Mouse (Mus musculus): ENCODE results near the gene Gm49387. TPM values are rescaled to one million over a fixed set of nuclear protein-coding genes. Genes with fewer than 3 reads are reported as not detected.

The Gm49387 gene
- polyA plus RNA-seq, 1 experiment from 2014 or later: 0.52 TPM

GRCm38 (mm10) chr14:31650347-31650746 is 9.7 kb upstream of the Gm49387 start:
- Histone ChIP-seq H3K4me2 (replicated peaks; ENCODE audit: low read depth) (no peak overlapping the region), H3K9ac (ENCODE audit: low read length) (no peak overlapping the region), H3K4me3 (ENCODE audit: low read depth, low read length) (no peak overlapping the region), H3K27me3 (ENCODE audit: control insufficient read depth, insufficient read depth, low read length) (no peaks in the 10 kb centered on the region), H3K9me3 (ENCODE audit: control insufficient read depth, low read length) (no peaks in the 10 kb centered on the region), H3K27ac (replicated peaks) (no peak overlapping the region), H3K36me3 (ENCODE audit: control insufficient read depth, insufficient read depth, low read length) (no peaks in the 10 kb centered on the region), H3K4me1 (replicated peaks; ENCODE audit: control insufficient read depth, insufficient read depth) (no peaks in the 10 kb centered on the region)
- WGBS: 96% methylated on average over 3 of the region's 3 CpGs
- no peak for ATAC-seq (ENCODE audit: low FRiP score, low TSS enrichment)
- TF ChIP-seq CTCF (IDR thresholded peaks at IDR 0.05; ENCODE audit: low read depth) (peak; percentile 50), EP300 (optimal IDR thresholded peaks at IDR 0.05) (no peak)
- DNase-seq (ENCODE audit: low spot score): no peak

DNA sequence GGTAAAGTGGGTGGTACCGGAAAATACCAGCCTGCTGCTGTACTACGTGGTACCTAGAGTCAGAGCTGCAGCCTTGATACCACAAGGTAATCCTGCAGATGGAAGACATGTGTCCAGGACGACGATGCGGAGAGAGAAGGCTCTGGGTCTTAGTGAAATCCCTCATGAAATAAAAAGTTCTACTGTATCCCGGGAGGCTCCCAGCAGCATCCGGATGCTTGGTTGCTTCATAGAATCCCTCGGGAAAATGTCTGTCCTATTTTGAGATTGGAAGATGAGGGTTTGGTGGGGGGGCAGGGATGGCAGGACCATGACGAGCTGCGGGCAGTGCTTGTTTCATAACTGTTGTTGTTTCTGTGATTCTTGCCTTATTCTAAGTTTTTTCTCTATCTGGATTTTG is 7.3 kb upstream of the Gm49387 start:
- Histone ChIP-seq H3K4me2 (replicated peaks; ENCODE audit: low read depth) (no peak overlapping the region), H3K4me3 (ENCODE audit: low read depth, low read length) (no peak overlapping the region), H3K9ac (ENCODE audit: low read length) (no peak overlapping the region), H3K36me3 (ENCODE audit: control insufficient read depth, insufficient read depth, low read length) (no peaks in the 10 kb centered on the region), H3K27ac (replicated peaks) (no peak overlapping the region), H3K4me1 (replicated peaks; ENCODE audit: control insufficient read depth, insufficient read depth) (no peaks in the 10 kb centered on the region), H3K27me3 (ENCODE audit: control insufficient read depth, insufficient read depth, low read length) (no peaks in the 10 kb centered on the region), H3K9me3 (ENCODE audit: control insufficient read depth, low read length) (no peaks in the 10 kb centered on the region)
- no peak for ATAC-seq (ENCODE audit: low FRiP score, low TSS enrichment)
- no peak for TF ChIP-seq CTCF (IDR thresholded peaks at IDR 0.05; ENCODE audit: low read depth)
- no peak for TF ChIP-seq EP300 (optimal IDR thresholded peaks at IDR 0.05)
- WGBS: 86% methylated on average over 10 of the region's 10 CpGs
- DNase-seq (ENCODE audit: low spot score): no peak

GRCm38 (mm10) chr14:31645920-31646319 is 5.2 kb upstream of the Gm49387 start:
- Histone ChIP-seq H3K9me3 (ENCODE audit: control insufficient read depth, low read length) (no peaks in the 10 kb centered on the region), H3K9ac (ENCODE audit: low read length) (no peak overlapping the region), H3K27me3 (ENCODE audit: control insufficient read depth, insufficient read depth, low read length) (no peaks in the 10 kb centered on the region), H3K4me2 (replicated peaks; ENCODE audit: low read depth) (no peak overlapping the region), H3K36me3 (ENCODE audit: control insufficient read depth, insufficient read depth, low read length) (no peaks in the 10 kb centered on the region), H3K4me1 (replicated peaks; ENCODE audit: control insufficient read depth, insufficient read depth) (no peaks in the 10 kb centered on the region), H3K4me3 (ENCODE audit: low read depth, low read length) (no peak overlapping the region), H3K27ac (replicated peaks) (no peak overlapping the region)
- WGBS: 79% methylated on average over 7 of the region's 7 CpGs
- ATAC-seq (ENCODE audit: low FRiP score, low TSS enrichment) (no peak), DNase-seq (ENCODE audit: low spot score) (no peak)
- TF ChIP-seq EP300 (optimal IDR thresholded peaks at IDR 0.05) (no peak), CTCF (IDR thresholded peaks at IDR 0.05; ENCODE audit: low read depth) (no peak)

GRCm38 (mm10) chr14:31644931-31645547 is 4.4 kb upstream of the Gm49387 start:
- Histone ChIP-seq H3K4me1 (replicated peaks; ENCODE audit: control insufficient read depth, insufficient read depth) (no peaks in the 10 kb centered on the region; the same call in 1 of the 2 replicates), H3K27me3 (ENCODE audit: control insufficient read depth, insufficient read depth, low read length) (no peaks in the 10 kb centered on the region), H3K27ac (replicated peaks) (no peak overlapping the region), H3K4me3 (ENCODE audit: low read depth, low read length) (no peak overlapping the region), H3K4me2 (replicated peaks; ENCODE audit: low read depth) (no peak overlapping the region), H3K9ac (ENCODE audit: low read length) (no peak overlapping the region), H3K36me3 (ENCODE audit: control insufficient read depth, insufficient read depth, low read length) (no peaks in the 10 kb centered on the region), H3K9me3 (ENCODE audit: control insufficient read depth, low read length) (no peaks in the 10 kb centered on the region)
- 63% methylated on average over 3 of the region's 3 CpGs for WGBS
- DNase-seq (ENCODE audit: low spot score) (no peak), ATAC-seq (ENCODE audit: low FRiP score, low TSS enrichment) (no peak)
- no peak for TF ChIP-seq EP300 (optimal IDR thresholded peaks at IDR 0.05)
- peak; percentile 70 for TF ChIP-seq CTCF (IDR thresholded peaks at IDR 0.05; ENCODE audit: low read depth)

GRCm38 (mm10) chr14:31644183-31644830 is 3.6 kb upstream of the Gm49387 start:
- WGBS: 84% methylated on average over 5 of the region's 5 CpGs
- no peak overlapping the region for H3K27ac ChIP-seq (replicated peaks)

GRCm38 (mm10) chr14:31641506-31642155 is 953 bp upstream of the Gm49387 start:
- H3K4me1 ChIP-seq (replicated peaks; ENCODE audit: control insufficient read depth, insufficient read depth): no peaks in the 10 kb centered on the region; the same call in 1 of the 2 replicates
- no peak for TF ChIP-seq CTCF (IDR thresholded peaks at IDR 0.05; ENCODE audit: low read depth)
- TF ChIP-seq EP300 (optimal IDR thresholded peaks at IDR 0.05): no peak
- H3K9me3 ChIP-seq (ENCODE audit: control insufficient read depth, low read length): no peaks in the 10 kb centered on the region
- ATAC-seq (ENCODE audit: low FRiP score, low TSS enrichment) (no peak), DNase-seq (ENCODE audit: low spot score) (no peak)
- no peaks in the 10 kb centered on the region for H3K27me3 ChIP-seq (ENCODE audit: control insufficient read depth, insufficient read depth, low read length)
- peak overlapping the region; percentile 83 for H3K9ac ChIP-seq (ENCODE audit: low read length)
- H3K36me3 ChIP-seq (ENCODE audit: control insufficient read depth, insufficient read depth, low read length): no peaks in the 10 kb centered on the region
- WGBS: 52% methylated on average over 9 of the region's 9 CpGs
- peak overlapping the region; percentile 79 for H3K27ac ChIP-seq (replicated peaks)
- peak overlapping the region; percentile 91 for H3K4me2 ChIP-seq (replicated peaks; ENCODE audit: low read depth)
- H3K4me3 ChIP-seq (ENCODE audit: low read depth, low read length): peak overlapping the region; percentile 54

More at GRCm38 (mm10) chr14:31644183-31644830, 3.6 kb upstream of the Gm49387 start:
- H3K4me3 ChIP-seq (ENCODE audit: low read depth, low read length): no peak overlapping the region
- no peaks in the 10 kb centered on the region for H3K27me3 ChIP-seq (ENCODE audit: control insufficient read depth, insufficient read depth, low read length)
- no peak for TF ChIP-seq CTCF (IDR thresholded peaks at IDR 0.05; ENCODE audit: low read depth)
- no peak for TF ChIP-seq EP300 (optimal IDR thresholded peaks at IDR 0.05)
- H3K4me2 ChIP-seq (replicated peaks; ENCODE audit: low read depth): no peak overlapping the region
- ATAC-seq (ENCODE audit: low FRiP score, low TSS enrichment) (no peak), DNase-seq (ENCODE audit: low spot score) (no peak)
- no peak overlapping the region for H3K9ac ChIP-seq (ENCODE audit: low read length)
- H3K36me3 ChIP-seq (ENCODE audit: control insufficient read depth, insufficient read depth, low read length): no peaks in the 10 kb centered on the region
- H3K9me3 ChIP-seq (ENCODE audit: control insufficient read depth, low read length): no peaks in the 10 kb centered on the region
- no peaks in the 10 kb centered on the region; the same call in 1 of the 2 replicates for H3K4me1 ChIP-seq (replicated peaks; ENCODE audit: control insufficient read depth, insufficient read depth)

All from stomach, postnatal 0 days (tissue).